Mouse (Mus musculus): ENCODE measurements around the gene Mvb12b.

DNA sequence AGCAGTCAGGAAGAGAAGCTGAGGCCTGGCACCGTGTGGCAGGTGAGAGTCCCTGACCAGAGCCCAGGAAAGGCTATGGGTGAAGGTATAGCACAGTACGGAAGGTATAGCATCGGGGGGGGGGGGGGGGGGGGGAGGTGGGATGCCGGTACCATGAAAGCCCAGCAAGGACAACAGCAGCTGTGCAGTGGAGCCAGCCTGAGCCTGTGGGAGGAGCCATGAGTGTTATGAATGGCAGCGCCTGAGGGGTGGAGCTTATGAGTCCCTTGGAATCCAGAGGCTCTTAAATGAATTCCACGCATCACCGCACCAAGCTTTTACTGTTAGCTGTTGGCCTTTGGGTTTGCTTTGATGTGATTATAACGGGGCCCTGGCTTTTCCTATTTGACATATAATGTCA lies 123.3 kb downstream of the Mvb12b start:
- TF ChIP-seq POLR2A (IDR thresholded peaks at IDR 0.05; ENCODE audit: low read depth, low read length): no peak
- TF ChIP-seq CTCF (IDR thresholded peaks at IDR 0.05; ENCODE audit: borderline replicate concordance, insufficient read depth, low read length): no peak
